Mouse (Mus musculus) kidney, adult 11 months (tissue): Measurements from ENCODE around the gene Zfp53.

Experiments
- DNase-seq: peaks from one replicate; pipeline ENCODE4 v3.0.0; 2022

Zfp53 gene

DNA sequence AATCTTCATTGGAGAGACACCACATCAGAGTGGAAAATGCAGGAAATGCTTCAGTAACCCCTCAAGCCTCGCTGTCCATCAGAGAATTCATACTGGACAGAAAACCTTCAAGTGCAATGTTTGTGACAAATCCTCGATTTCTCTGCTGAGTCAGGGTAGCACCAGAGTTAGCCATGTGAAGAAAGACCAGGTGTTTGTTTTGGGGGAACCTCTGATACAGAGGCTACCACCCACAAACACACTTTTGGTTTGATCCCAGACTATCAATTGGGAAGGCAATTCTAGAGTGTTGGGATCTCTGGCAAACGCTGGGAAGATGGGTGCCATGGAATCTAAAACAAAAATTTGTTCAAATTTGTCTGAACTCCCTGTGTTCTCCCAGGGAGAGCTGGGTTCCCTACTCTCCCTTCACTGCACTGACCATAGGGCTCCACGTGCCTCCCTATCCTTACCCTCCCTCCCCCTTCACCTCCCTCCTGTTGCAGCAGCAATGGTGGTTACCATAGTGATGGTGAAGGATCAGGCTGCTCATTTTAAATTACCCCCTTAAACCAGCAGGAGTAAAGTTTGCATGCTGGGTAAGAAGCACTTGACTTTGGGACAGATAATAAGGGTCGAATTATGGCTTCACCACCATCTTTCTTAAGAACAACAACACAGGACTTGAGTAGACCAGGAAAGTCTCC lies 42.0 kb downstream of the Zfp53 start:
- no peak for DNase-seq

DNA sequence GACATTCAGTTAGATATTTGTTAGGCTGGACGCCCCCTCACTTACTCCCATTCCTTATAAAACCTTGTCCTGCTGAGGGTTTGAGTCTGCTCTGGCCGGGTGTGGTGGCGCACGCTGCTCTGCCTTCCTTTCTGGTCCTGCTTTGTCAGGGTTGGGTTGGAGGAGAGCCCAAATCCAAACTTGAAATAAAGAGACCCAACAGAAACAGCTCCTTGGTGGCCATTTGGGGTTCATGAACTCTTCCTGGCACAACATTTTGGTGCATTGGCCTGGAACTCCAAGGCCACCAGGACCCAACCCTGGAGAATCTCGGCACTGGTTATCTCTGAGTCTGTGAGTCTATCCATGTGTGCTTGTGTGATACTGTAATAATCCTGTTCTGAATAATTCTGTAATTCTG lies 42.8 kb downstream of the Zfp53 start:
- DNase-seq, result no peak

DNA sequence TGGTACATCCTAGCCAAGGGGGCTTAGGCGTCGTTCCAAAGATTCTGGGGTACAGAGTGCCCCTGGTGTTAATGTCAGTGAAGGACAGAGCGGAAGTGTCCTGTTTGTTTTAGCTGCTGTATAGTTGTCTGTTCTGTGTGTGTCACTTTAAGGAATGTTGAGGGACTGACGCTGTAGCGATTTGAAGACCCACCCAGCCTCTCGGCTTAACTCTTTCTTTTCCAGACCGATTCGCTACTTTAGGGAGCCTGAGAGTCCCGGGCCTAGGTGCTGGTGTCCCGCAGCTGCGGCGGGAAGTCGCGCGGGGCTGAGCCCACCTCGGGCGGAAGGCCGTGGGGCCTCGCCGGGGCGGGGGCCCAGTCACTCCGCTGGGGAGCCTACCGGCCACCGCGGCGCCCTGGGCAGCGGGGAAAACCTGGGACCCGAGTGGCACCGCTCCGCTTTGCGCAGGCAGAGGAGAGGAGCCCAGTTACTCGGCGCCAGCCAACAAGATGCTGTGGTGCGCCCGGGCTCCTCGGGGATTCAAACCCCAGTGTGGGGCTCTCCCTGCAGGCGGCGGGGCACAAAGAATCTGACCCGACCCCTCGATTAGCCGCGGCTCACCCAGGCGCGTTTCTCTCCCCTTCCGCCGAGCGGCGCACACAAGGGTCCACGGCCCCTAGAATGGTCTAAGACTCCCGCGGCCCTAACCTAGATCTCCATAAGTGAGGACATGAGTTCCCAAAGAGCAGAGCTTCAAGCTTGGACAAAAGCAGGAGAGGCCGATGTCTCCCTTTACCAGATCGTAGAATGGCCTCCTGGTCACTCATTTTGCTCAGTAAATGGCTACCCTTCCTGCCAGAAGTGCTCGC lies 43.5 kb downstream of the Zfp53 start:
- DNase-seq, result peak; percentile 65

DNA sequence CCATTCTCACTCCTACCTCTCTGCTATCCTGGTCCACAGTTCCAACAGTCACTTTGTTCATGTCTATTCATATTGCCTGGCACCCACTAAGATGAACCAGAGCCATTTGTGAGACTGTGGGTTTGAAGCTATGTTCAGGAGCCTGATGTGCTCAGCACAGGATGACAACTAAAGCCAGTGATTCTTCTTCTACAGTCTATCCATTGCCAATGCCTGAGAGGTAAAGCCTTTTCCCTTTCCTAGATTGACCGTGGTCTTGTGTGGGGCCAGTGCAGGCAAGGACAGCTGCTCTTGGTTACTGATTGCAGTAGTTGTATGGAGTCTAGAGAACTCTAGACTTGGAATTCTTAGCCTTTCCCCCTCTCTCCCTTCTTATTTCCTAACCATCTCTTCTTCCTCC lies 45.2 kb downstream of the Zfp53 start:
- no peak for DNase-seq

DNA sequence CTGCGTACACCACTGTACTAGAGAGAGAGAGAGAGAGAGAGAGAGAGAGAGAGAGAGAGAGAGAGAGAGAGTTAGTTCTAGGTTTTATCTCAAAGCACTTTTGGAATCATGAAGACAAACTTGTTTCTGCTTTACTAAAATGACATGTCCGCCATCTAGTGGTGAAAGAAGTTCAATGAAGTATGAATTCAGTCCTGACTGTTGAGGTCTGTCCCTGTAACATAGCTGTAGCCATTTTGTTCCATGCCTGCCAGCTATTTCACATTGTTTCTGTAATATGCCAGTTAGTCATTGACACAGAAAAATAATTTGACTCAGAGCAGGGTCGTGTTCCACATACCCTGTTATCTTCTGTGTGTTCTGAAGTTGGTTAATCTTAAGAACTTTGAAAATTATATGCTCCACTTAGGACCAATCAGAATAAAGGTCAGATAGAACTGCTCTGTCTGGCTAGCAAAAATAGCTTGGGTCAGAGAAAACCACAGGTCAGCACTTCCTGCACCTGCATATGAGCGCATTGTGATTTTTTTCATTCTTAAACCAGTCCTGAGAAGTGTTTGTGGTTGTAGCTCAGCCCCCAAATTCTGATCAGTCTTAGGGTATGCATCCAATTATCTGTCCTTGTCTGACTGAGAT lies 45.8 kb downstream of the Zfp53 start:
- DNase-seq, result peak; percentile 51

DNA sequence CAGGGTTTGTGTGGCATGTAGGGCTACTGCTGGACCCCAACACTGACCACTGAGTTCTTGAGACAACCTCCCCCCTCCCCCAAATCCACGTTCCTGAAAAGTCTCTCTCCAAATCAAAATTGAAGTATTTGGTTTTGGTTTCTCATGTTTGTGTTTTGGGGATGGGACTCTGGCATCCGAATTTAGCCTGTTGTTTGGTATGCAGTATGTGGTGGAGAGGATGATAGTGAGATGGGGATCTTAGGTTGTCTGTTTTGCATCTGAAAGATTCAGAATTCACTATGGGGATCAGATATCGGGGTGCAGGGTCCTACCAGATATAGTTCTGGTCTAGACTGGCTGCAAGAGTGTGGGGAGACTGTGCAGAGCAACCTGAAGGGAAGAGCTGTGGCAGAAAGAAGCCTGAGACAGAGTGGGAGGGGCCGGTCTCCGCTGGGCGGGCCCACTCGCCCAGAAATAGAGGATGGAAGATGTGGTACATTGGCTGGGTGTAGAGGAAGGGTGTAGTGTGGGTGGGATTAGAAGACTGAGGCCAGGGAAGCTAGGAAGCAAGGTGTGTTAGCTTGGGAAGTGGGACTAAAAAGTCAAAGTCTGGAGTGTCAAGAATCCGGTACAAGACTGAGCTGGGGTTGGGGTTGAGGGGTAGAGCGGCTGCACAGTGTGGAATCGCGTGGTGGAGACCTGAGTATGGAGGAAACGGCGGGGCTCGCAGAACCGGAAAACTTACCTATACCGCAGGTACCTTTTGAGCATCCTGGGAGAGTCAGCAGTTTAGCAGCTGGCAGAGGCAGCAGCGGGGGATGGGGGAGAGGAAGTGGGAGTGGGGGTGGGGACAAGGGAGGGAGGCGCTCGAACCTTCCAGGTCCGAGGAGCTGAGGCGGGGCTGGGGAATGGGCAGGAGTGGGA lies 46.6 kb downstream of the Zfp53 start, which contains the start of gene Zfp52:
TSS of gene Zfp52 (plus strand) at position 444 of the 906 bp plus-strand sequence.
- DNase-seq, result peak; percentile 68

DNA sequence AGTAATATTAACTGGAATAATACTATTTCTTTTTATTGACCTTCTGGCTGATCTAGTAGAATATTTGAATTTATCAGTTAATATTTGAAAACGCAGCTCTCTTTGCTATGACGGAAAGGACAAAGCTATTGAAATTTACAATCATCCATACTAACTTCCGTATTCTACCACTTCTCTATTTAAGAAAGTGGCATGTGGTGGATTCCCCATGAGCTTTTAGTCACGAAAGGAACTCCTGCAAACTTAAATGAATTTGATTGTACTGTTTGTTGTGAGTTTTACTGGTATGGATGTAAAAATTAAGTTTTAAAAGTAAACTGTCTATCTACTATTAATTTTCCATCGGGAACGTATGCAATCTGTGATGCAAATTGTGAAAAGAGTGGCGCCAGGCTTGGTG lies 47.3 kb downstream of the Zfp53 start:
- no peak for DNase-seq

DNA sequence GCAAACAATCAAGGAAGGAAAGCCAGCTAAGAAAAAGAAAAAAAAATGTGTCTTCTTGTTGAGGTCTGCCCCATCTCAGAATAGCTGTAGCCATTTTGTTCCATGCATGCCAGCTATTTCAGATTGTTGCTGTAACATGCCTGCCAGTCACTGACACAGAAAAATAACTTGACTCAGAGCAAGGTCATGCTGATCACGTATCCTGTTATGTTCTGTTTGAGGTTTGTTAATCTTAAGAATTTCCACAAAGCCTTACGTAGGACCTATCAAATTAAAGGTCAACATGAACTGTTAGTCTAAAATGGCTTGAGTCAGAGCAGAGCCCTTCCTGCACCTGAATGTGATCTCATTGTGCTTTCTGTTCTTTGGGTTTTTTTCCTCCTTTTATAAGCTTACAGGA lies 47.9 kb downstream of the Zfp53 start:
- DNase-seq, result no peak

DNA sequence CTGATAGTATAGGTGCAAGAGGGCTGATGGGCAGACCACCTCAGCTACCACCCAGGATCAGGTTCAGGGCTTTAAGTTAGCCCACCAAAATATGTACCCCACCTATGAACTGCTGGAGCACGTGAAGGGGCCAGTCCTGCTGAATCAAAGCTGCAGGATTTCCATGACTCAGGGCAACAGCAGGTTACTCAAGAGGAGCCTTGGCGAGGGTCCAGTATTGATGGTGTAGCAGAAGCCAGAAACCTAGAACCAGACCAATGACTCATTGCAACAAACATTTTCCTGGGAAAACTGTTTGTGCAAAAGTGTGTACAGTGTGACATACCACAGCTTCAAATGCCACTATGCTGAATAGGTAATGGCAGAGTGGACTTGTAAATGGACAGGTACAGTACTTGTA lies 69.0 kb downstream of the Zfp53 start:
- no peak for DNase-seq
